Mouse (Mus musculus) retina, postnatal 7 days (tissue): ENCODE data around the gene Leng1.

Experiments used
- DNase-seq: peaks from one replicate; pipeline ENCODE4 v3.0.0-alpha.2; 2012; ENCODE audit warnings: low read depth, low spot score

Gene Leng1

DNA sequence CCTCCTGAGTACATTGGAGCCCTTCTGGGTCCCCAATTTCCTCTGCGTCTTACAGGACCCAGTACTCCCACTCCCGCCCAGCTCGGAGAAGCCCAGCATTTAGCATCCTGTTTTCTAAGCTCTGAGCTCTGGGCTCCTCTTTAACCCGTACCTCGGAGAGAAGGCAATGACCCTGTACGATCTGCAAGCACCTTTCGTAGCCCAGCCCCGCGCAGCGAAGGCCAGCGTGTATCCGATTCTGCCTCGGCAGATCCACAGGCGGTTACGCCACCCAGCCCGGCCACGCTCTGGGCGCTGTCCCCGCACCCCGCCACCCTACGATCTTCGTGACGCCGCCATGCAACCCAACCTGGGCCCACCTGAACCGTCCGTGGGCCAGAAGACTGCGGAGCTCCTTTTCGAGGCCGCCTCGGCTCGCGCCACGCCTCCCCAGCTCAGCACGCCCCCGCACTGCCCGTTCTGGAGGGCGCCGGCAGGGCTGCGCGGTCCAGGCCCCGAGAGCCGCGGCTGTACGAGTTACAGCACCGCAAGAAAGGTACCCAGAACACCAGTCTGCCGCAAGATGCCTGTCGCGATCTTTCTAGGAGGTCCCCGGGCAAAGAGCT, 26.8 kb upstream of the Leng1 start, which contains the start of gene Tsen34:
TSS of gene Tsen34 (plus strand) at position 482 of the 605 bp plus-strand sequence.
- DNase-seq = no peak

DNA sequence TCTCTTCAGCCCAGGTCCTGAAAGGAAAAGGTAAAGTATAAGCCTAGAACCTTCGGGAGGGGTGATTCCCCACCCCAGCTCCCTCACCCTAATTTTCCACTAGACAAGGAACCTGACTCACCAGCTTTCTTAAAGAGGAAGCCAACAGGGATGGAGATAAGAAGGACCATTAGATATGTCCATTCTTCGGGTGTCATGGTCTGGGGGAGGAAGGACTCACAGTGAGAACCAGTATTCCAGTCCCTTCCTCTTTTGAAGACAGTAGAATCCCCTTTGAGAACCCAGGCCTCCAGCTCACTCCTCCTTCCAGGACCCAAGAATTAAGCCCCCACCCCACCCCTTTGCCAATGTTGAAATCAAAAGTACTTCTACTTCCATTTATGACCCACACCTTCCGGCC, 26.3 kb upstream of the Leng1 start:
- no peak for DNase-seq

DNA sequence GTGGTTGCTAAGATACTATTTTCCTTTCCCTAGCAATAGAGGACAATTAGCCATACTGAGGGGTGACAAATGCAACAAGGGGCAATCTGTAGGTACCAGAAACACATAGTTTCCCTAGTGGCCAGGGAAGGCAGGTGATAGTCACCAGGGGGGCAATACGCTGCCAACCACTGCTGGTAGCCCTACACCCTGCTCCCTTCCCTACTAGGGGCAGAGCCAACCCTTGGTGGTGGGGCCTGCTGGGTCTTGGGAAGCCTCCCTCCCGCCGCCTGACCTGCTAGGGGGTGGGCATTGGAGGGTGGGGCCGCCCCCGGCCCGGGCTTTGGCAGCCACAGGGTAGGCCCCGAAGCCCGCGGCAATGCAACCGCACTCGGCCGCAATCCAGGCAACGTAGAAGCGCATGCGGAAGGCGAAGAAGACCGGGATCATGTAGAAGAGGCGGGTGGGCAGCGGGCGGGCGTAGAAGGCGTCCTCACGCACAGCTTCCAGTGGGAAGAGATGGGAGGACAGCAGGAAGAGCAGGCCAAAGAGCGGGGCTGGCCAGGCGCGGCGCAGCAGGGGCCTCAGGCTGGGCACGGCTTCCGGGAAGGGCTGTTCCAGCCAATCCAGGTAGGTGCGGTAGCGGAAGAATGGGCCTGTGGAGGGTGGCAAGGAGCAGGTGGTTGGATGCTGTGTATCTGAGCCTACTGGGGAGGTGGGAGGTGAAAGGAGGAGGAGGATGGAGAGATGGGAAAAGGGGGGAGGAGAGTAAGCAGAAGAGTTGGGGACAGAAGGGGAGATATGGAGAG, 20.0 kb upstream of the Leng1 start:
- no peak for DNase-seq

DNA sequence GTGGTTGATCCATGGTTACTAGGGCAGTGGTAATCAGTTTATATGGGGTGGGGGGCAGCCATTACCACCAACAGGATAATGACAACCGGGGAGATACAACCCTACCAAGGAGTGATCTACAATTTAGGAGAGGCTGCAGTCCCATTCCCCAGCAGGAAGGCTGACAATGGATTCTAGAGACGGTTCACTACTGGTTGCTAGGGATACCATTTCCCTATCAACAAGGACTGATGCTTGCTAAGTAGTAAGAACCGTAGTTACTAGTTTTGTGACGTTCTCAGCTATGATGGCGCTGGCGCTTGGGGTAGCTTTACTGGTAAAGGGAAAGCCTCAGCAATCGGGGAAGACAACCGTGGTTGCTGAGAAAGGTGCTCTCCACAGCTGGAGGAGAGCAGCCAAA, 19.1 kb upstream of the Leng1 start:
- DNase-seq = no peak

DNA sequence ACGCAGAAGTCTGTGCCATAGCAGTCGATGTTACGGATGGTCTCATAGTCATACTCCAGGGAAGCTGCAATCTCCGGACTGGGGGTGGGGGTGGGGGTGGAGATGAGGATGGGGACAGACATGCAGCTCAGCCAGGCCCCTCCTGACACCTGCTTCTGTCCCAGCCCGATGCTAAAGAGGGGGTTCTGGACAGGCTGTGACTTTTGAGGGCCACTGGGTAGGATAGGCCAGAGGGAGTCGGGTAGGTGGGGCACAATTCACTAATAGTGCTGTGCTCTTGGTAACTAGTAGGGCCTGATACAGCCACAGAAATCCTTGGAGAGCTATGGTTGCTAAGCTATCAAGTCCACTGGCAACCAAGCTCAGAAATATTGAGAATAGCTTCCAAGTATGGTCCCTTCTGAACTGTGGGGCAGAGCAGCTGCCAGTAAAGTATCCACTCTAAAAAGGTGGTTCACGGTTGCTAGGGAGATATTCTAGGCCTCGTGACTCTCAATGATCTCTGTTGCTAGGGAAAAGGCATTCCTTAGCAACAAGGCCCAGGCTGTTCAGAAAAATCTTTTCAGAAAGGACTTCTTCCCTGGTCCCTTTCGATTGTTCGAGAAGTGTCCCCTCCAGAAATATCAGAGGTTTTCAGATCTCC, 18.4 kb upstream of the Leng1 start:
- no peak for DNase-seq

DNA sequence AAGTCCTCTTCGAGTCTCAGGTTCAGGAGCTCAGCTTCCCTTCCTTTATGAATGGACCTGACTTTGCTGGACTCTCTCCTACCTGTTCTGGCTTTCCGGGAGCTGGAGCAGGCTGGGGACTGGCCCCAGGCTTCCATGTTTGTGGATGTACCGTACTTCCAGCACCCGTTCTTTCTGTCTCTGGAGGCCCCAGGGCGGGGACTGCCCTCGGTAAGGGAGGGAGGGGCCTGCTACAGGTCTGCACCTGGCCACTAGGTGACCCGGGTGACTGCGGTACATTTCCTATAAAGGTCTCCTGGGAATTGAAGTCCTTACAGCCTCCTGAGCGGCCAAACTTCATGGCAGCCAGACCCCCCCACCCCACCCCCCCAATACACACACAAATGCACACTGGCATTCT, 11.7 kb upstream of the Leng1 start, which contains the start of gene Tmc4:
TSS of gene Tmc4 (minus strand) at position 212 of the 400 bp plus-strand sequence.
- no peak for DNase-seq

DNA sequence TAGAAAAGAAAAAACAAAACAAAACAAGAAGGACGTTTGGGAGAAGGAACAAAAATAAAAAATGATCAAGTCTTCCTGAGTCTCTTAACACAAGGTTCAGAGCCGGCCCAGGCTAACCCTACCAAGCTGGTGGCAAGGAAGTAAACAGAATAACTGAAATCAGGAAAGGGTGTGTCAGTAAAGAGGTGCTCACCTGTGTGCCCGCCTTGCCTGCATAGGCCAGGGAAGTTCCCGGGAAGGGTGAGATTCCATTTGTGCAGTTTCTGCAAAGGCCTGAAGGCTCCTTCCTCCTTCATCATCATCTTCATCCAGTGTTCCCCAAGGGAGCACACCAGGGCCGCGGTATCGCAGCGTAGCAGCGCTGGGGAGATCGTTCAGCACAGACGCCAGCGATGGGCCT, 10.7 kb upstream of the Leng1 start:
- DNase-seq = no peak

DNA sequence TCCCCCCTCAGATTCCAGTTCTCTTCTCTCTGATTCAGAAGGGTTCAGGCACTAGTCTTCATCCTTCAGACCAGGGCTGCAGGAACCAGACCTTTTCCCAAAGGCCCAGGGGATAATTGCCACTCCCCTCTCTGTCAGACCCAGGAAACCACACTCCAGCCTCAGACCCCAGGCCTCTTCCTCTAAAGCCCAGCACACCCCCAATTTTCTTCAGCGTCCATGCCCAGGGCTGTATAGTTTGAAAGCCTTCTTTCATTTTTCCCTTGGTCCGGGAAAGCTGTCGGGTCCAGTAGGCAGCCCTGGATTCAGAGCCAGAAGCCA, 9.5 kb upstream of the Leng1 start:
- no peak for DNase-seq

DNA sequence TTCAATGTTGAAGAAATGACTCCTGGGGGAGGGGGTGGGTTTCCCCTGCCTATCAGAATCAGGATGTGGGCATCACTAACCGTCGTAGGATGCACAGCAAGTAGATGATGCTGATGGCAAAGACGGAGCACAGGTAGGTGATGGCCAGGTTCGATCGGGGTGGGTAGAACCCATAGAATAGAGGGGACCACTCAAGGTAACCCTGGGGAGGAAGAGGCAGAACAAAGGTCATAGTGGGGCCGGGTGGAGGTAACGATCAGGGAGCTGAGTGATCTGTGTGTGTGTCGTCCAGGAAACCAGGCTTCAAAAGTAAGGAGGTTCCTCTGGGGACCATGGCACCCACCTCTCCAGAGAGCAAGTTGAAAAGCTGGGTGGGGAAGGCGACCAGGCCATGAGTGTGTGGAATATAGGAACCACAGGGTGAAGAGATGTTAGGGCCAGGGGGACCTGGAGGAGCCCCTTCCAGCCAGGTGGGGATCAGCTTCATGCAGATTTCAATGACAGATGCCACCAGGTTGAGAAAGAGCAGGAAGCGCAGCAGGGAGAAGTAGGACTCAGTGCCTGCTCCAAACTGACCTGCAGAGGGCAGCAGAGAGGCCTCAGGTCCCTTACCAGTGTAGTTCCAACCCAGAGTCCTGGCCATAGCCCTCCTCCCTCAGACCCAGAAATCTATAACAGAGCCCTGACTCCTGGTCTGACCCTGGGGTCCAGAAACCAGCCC, 9.0 kb upstream of the Leng1 start:
- DNase-seq = peak; percentile 80

DNA sequence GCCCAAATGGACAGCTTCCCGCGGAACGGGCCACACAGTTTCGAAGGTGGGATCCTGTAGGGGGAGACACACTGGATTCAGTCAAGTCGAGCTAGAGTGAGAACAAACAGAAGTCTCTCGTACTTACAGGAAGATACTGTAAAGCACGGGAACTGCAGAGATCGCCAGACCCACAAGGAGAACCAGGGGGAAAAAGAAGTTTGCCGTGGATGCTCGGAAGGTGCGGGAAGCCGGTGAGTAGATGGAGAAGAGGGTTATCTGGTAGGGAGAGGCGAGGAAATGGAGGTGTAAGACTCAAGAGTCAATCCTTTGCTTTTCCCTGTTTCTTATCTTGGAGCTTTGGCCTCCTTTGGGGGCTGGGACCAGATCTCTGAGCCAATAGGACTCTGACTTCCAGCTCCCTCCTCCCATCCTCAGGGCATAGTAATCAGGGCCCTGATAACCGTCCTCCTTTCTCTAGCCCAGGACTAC, 1.3 kb upstream of the Leng1 start:
- no peak for DNase-seq

DNA sequence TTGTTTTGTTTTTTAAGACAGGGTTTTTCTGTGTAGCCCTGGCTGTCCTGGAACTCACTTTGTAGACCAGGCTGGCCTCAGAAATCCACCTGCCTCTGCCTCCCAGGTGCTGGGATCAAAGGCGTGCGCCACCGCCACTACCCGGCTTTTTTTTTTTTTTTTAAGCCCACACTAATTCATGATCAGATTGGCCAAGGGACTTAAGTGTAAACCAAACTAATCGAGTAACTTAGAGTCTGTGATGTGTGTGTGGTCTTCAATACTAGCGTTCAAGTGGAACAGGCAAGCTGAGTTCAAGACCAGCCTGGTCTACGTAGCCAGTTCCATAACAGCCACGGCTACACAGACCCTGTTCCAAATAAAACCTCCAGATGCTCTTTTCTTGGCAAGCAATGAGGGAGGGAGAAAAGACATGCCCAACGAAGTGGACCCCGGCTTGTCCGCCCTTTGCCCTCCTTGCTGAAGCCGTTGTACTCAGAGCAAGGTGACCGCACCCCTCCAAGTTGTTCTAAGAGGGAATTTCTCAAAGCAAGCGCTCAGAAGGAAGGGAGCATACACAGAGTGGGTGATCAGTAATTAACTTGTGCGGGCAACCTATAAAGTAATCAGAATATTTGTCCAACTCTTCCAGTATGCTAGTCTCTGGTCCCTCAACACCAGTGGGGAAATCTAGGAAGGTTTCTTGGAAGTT, 971 bp downstream of the Leng1 start:
- DNase-seq = no peak

DNA sequence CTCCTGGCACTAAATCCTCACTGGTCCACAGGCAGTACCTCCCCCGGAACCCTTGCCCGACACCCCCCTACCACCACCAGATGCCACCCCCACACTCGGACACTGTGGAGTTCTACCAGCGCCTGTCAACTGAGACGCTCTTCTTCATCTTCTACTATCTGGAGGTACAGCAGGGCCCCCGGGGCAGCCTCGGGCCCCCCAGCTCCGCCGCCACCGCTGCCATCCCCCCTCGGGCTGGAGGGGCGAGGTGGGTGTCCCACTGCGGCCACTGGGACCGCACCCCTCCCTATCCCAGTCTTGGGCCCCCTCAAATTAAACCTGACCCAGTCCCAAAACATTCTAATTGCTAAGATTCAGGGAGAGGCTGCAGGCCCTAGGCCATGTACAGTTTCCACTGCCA, 7.1 kb downstream of the Leng1 start:
- DNase-seq = no peak

DNA sequence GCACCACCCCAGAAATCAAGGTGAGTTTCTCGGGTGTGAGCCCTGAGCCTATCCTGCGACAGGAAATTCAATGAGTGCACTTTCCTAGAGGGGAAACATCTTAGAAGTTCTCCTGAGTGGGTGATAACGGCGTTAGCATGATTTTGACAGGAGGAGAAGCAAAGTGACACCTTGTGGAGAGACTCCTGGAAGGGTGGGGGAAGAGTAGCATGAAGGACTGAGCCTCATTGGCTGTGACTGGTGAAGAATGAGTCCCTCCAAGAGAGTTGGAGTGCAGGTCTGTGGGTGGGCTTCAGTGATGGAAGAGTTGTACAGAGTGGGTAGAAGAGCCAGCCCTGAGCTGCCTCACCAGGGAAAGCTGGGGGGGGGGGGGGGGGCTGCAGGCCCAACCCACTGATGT, 8.7 kb downstream of the Leng1 start:
- DNase-seq = no peak

DNA sequence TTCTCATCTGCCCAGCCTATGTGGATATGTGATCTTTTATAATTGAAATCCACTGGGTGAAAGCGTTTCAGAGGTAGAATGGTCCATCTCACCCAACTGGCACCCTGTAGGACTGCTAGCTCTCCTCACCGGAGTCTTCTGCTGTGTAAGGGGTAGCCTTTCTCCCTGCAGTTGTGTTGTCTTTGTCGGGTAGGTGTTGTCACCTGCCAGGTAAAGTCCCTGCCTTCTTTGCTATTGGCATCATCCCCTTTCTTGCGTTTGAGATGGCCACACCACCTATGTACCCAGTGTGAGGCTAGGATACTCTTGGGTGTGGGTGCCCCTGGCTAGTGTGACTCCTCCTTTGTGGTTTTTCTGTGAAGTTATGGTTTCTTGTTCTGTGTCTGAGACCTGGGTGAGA, 19.0 kb downstream of the Leng1 start:
- no peak for DNase-seq

DNA sequence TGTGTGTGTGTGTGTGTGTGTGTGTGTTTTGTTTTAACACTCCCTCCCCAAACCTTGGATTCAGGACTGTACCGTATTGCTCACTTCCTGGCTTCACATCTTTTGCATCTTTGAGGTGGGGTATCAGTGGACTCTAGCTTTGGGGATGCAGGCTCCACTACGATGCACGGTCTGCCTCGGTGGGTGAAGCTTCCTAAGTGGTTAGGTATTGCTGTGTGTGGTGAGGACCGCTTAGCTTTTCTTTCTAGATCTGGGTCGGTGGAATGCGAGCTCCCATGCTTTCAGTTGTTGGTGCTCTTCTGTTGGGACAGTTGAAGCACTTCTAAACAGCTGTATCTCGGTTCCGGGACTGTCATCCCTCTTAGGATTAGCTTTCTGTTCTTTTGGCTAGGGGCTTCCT, 19.5 kb downstream of the Leng1 start:
- DNase-seq = no peak

DNA sequence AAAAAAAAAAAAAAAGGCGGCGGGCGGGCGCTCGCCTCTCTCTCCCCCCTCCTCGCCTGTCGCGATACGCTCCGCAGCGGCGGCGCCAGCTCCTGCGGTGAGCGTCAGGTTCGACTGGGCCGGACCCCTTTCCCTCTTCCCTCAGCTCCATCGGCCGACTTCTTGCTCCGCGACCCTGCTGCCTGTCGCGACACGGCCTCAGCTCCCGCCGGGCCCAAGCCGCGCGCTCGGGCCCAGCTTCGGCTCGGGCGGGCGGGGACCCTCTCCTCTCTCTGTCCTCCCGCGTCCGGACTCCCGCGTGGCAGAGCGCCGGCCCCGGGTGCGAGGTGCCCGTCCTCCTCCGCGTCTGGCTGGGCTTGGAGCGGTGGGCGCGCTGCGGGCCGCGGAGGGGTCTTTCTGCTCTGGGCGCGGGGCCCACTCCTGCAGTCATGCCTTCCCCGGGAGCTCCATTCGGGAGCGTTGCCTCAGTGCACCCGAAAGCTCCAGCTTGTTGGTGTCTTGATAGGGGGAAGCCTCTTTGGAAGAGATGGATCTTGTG, 20.1 kb downstream of the Leng1 start:
- no peak for DNase-seq

DNA sequence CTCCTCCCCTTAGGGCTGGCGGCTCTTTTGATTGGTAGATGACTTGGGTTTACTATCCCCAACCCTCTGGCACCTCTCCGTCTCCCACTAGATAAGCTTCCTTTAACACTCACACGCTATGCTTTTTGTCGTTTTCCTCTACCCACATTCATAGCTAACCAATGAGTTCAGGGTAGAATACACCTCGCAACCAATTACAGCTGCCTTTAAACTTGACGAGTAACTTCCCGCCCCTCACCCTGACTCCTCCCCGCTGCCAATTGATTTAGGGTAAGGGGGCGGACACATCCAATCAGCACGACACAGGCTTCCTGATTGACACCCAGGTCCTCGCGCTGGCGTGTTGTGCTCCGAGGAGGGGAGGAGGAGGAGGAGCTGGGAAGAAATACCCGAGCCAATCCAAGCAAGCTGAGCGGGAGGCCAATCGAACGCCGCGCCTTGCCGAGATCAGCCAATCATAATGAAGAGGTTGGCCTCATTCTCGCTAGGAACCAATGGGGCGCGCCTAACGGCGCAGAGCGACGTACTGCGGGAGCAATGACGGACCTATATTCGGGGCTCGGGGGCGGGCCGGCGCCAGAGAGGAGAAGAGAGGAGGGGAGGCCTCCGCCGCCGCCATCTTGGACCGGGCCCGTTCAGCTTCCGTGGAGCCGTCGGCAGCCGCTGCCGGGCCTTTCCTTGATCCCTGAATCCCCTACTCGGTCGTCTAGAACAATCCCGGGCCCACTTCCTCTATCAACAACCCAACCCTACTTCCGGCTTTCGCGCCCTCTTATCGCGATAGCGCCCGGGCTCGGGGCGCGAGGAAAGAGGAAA, 20.8 kb downstream of the Leng1 start, which contains the start of gene Cnot3:
TSS of gene Cnot3 (plus strand) at position 597 of the 816 bp plus-strand sequence.
- DNase-seq = peak; percentile 98

DNA sequence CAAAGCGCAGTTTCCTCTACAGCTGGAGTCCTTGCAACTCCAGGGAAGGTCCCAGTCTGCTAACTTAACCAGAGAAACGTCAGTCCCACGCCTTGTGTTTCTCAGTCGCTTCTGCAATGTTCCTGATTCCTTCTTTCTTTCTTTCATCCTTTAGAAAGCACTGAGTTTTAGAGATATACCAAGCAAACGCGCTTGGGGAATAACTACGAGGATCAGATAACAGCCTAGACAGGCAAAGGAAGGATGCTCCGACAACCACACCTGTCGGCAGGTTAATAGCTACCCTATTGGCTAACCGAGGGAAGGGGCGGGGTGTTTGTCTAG, 21.3 kb downstream of the Leng1 start:
- no peak for DNase-seq

DNA sequence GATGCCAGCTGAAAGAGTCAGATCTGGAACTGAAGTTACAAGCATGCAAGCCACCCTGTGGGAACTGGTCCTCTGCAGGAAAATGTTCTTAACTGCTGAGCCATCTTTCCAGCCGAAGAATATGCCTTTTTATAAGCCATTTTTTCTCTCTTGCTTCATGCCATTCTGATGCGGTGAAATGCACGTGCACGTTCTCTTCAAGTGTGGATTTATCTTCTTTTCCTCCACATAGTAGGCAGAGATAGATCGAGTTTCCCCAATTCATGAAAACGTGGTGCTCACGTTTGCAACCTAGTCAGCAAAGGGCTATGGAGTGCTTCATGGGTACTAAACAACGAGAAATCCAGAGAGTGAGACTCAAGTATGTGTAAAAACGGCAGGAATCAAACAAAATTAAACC, 21.8 kb downstream of the Leng1 start:
- DNase-seq = no peak

DNA sequence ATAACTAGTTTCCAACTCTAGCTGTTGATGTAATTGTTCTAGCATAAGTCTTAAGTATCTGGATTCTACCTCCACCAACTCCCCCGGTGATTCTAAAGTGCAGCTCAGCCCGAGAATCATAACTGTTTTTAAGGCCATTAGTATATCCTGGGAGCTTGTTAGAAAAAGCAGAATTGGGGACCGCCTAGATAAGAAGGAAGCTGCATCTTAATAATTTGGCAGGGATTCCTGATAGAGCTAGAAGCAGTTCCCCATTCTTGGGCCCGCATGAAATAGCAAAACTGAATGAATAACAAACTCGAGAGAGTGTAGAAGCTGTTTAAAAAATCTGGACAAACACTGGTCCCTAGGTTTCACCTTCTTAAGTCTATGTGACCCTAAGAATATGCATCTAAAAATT, 22.2 kb downstream of the Leng1 start:
- DNase-seq = no peak

DNA sequence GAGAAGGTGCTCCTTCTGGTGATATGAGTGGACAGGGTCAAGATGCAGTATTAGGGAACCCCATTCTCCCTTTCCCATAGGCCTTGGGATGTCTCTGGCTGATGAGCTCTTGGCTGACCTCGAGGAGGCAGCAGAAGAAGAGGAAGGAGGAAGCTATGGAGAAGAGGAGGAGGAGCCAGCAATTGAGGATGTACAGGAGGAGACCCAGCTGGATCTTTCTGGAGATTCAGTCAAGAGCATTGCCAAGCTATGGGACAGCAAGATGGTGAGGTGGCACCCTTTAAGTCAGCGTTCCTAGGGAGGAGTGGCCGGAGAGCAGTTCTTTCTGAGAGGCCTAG, 35.2 kb downstream of the Leng1 start:
- DNase-seq = no peak
